Mouse (Mus musculus): Measurements from ENCODE around the gene Gm10972. TPM values are rescaled to one million over a fixed set of nuclear protein-coding genes. Genes with fewer than 3 reads are reported as not detected.

The Gm10972 gene
- not detected in 2 replicates for polyA plus RNA-seq (2012; rRNA removed)

GRCm38 (mm10) chr3:94642495-94643162 lies at the start of gene Gm10972:
Gene Gm10972, plus strand, starts transcription at chr3:94643112.

GRCm38 (mm10) chr3:94658740-94659095 lies 15.8 kb downstream of the Gm10972 start, which contains the start of gene Tuft1:
Gene Tuft1, minus strand, starts transcription at chr3:94658872.

Other genes starting within 250 kb of the Gm10972 start
- 0.62 and 0.68 TPM in 2 replicates for gene Lingo4, start 244.6 kb upstream of the Gm10972 start, polyA plus RNA-seq (2012; rRNA removed)
- 20.1 and 20.7 TPM in 2 replicates for gene Tdrkh, start 229.8 kb upstream of the Gm10972 start, polyA plus RNA-seq (2012; rRNA removed)
- 53.2 and 57.8 TPM in 2 replicates for gene Mrpl9, start 199.8 kb upstream of the Gm10972 start, polyA plus RNA-seq (2012; rRNA removed)
- gene Oaz3, start 199.2 kb upstream of the Gm10972 start, polyA plus RNA-seq (2012; rRNA removed), result 0.31 and 0.45 TPM in 2 replicates
- 390 and 524 TPM in 2 replicates for gene Celf3, start 164.8 kb upstream of the Gm10972 start, polyA plus RNA-seq (2012; rRNA removed)
- 6.3 and 6.6 TPM in 2 replicates for gene Riiad1, start 162.8 kb upstream of the Gm10972 start, polyA plus RNA-seq (2012; rRNA removed)
- gene Snx27, start 60.4 kb upstream of the Gm10972 start, polyA plus RNA-seq (2012; rRNA removed), result 43.1 and 46.0 TPM in 2 replicates
- 5.0 and 6.1 TPM in 2 replicates for gene Tuft1, start 15.8 kb downstream of the Gm10972 start, polyA plus RNA-seq (2012; rRNA removed)
- 0.29 and 0.62 TPM in 2 replicates for gene Selenbp2, start 50.4 kb downstream of the Gm10972 start, polyA plus RNA-seq (2012; rRNA removed)
- gene Cgn, start 143.4 kb downstream of the Gm10972 start, polyA plus RNA-seq (2012; rRNA removed), result 9.8 and 11.0 TPM in 2 replicates
- gene Pogz, start 194.5 kb downstream of the Gm10972 start, polyA plus RNA-seq (2012; rRNA removed), result 53.2 and 57.5 TPM in 2 replicates
- 361 and 392 TPM in 2 replicates for gene Psmb4, start 243.8 kb downstream of the Gm10972 start, polyA plus RNA-seq (2012; rRNA removed)

All from central nervous system, embryonic 18 days (tissue).